Mouse (Mus musculus): ENCODE data around the gene Rps11. TPM values are rescaled to one million over a fixed set of nuclear protein-coding genes. Genes with fewer than 3 reads are reported as not detected.
"Not testable (repeated sequence)": the region's sequence is repeated elsewhere in the genome, so short reads cannot be mapped to it uniquely, and the experiment has no call there.

Gene Rps11
- polyA plus RNA-seq, 1 experiment from 2014 or later: 1,135 TPM

DNA sequence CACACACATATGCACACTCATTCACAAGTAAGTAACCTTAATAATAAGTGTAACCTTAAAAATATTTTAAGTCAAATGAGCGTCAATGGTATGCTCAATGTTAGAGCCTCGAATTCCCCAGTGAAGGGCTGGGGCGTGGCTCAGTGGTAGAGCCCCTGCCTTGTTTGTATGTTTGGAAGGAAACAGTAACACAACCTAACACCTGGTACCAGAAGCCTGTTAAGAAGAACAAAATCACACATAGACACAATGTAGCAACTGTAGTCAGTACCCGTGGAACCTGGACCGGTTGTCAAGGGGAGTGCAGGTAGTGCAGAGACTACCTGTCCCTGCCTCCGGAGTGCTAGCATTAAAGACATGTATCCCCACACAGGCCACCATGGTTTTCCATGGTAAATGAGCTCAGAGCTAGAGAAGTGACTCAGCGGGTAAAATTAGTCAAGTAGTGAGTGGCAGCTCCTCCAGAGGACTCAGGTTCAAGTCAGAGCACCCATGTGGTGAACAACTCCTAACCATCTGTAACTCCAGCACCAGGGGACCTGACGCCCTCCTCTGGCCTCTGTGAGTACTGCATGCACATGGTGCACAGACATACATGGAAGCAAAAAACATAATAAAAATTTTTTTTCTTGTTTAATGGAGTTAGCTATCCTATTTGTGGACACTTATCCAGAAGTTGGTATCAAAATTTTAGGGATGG lies 25.5 kb downstream of the Rps11 start:
- no peak overlapping the region for H3K27ac ChIP-seq
- 88% methylated on average over 8 of the region's 8 CpGs for WGBS
- H3K27me3 ChIP-seq: no peaks in the 10 kb centered on the region
- H3K4me3 ChIP-seq: no peak overlapping the region
- ATAC-seq (ENCODE audit: low FRiP score): no peak
- H3K9ac ChIP-seq: no peak overlapping the region
- no peaks in the 10 kb centered on the region for H3K9me3 ChIP-seq (replicated peaks)
- no peaks in the 10 kb centered on the region for H3K4me1 ChIP-seq
- no peak overlapping the region for H3K4me2 ChIP-seq (replicated peaks)
- no peaks in the 10 kb centered on the region for H3K36me3 ChIP-seq

DNA sequence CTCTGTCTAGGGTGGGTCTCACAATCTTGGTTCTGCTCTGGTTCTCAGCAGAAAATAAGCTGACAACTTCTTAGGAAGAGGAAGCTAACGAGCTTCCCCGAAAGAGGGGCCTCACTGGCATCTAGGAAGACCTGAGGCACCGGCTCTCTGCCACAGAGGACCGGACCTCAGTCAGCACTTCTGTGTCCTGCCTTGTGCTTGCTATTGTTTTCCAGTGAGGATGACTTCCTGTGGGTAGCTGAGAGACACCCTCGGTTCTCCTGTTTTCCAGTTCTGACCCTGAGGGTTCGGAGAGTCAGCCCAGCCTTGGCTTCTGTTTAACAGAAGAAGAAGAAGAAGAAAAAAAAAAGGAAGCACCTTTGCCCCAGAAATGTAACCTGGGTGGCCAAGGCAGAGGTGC lies 26.8 kb downstream of the Rps11 start:
- Histone ChIP-seq H3K4me2 (replicated peaks) (no peak overlapping the region), H3K4me1 (peaks cover 7% of the 10 kb centered on the region), H3K36me3 (no peaks in the 10 kb centered on the region), H3K9me3 (replicated peaks) (no peaks in the 10 kb centered on the region), H3K27ac (no peak overlapping the region), H3K27me3 (no peaks in the 10 kb centered on the region), H3K9ac (no peak overlapping the region), H3K4me3 (no peak overlapping the region)
- WGBS: 72% methylated on average over 6 of the region's 6 CpGs
- ATAC-seq (ENCODE audit: low FRiP score): no peak

DNA sequence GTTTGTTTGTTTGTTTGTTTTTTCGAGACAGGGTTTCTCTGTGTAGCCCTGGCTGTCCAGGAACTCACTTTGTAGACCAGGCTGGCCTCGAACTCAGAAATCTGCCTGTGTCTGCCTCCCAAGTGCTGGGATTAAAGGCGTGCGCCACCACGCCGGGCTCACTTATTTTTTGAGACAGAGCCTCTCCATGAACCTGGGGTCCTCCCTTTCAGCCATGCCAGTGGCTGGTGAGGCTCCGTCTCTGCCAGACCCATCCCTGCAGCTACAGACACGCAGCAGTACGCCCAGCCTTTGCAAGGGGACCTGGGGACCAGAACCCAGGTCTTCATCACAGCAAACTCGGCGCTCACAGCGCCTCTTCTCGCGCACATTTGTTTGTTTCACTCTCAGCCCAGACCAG lies 28.3 kb downstream of the Rps11 start:
- ATAC-seq (ENCODE audit: low FRiP score): not testable (repeated sequence)
- H3K4me1 ChIP-seq: peaks cover 16% of the 10 kb centered on the region

DNA sequence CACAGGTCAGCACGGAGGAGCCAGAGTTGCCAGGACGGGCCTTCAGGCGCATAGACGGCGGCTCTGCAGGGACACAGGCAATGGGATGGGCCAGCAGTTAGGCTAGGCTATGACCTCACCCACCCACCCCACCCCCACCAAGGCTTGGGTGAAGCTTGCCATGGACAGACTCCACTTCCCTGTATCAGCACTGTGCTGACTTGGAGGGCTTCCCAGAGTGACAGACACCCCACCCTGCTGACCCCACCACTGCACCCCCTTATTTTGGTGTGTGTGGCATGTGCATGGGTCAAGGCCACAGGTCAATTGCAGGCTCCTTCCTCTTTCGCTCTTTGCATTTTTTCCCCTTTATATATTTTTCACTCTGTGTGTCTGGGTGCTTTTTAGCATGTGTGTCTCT lies 28.9 kb downstream of the Rps11 start:
- no peak for ATAC-seq (ENCODE audit: low FRiP score)
- Histone ChIP-seq H3K4me2 (replicated peaks) (no peak overlapping the region), H3K9ac (no peak overlapping the region), H3K27ac (no peak overlapping the region), H3K4me1 (peaks cover 19% of the 10 kb centered on the region), H3K9me3 (replicated peaks) (no peaks in the 10 kb centered on the region), H3K4me3 (no peak overlapping the region), H3K36me3 (no peaks in the 10 kb centered on the region), H3K27me3 (peaks cover 3% of the 10 kb centered on the region; the same call in 1 of the 2 replicates)
- 82% methylated on average over 6 of the region's 6 CpGs for WGBS

More for the DNA sequence above, 28.3 kb downstream of the Rps11 start:
- H3K4me2 ChIP-seq (replicated peaks); H3K9me3 ChIP-seq (replicated peaks); H3K27ac ChIP-seq; H3K27me3 ChIP-seq; H3K36me3 ChIP-seq; H3K4me3 ChIP-seq; H3K9ac ChIP-seq: not testable (repeated sequence)
- 94% methylated on average over 14 of the region's 14 CpGs for WGBS

DNA sequence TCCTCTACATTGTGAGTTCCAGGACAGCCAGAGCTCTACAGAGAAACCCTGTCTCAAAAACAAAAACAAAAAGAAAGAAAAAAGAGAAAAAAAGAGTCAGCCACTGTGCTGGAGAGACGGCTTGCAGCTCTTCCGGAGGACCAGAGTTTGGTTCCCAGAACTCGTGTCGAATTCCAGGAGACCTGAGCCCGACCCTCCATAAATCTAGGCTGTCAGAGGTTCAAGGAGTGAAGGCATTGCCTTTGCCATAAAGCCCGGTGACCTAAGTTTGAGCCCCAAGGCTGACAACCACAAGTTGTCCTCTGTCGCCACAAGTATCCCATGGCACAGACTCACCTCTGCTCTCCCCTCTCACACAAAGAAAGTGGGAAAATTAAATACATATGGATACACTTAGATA lies 30.1 kb downstream of the Rps11 start:
- H3K4me2 ChIP-seq (replicated peaks): no peak overlapping the region
- no peak overlapping the region for H3K27ac ChIP-seq
- no peaks in the 10 kb centered on the region for H3K36me3 ChIP-seq
- H3K9ac ChIP-seq: no peak overlapping the region
- WGBS: 55% methylated on average over 7 of the region's 7 CpGs
- peaks cover 19% of the 10 kb centered on the region for H3K4me1 ChIP-seq
- peaks cover 3% of the 10 kb centered on the region; the same call in 1 of the 2 replicates for H3K27me3 ChIP-seq
- no peak for ATAC-seq (ENCODE audit: low FRiP score)
- no peak overlapping the region for H3K4me3 ChIP-seq
- H3K9me3 ChIP-seq (replicated peaks): no peaks in the 10 kb centered on the region

DNA sequence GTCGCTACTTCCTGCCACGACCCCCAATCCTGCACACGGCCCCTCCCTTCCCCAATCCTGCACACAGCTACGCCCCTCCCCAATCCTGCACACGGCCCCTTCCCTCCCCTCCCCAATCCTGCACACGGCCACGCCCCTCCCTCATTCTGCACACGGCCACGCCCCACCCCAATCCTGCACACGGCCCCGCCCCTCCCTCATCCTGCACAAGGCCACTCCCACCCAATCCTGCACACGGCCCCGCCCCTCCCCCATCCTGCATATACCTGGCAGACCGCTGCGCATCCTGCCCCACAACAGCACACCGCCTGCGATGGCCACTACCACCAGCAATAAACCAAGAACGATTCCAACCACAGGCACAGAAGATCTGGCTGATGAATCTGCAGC lies 30.7 kb downstream of the Rps11 start:
- Histone ChIP-seq H3K4me2 (replicated peaks) (no peak overlapping the region; the same call in 1 of the 2 replicates), H3K4me3 (no peak overlapping the region), H3K4me1 (peaks cover 19% of the 10 kb centered on the region), H3K36me3 (peaks cover under 1% of the 10 kb centered on the region; the same call in 1 of the 2 replicates), H3K9me3 (replicated peaks) (no peaks in the 10 kb centered on the region), H3K27me3 (peaks cover 3% of the 10 kb centered on the region; the same call in 1 of the 2 replicates), H3K9ac (no peak overlapping the region), H3K27ac (peak overlapping the region; percentile 40; the same call in 1 of the 2 replicates)
- no peak for ATAC-seq (ENCODE audit: low FRiP score)
- WGBS: 28% methylated on average over 17 of the region's 18 CpGs

- peaks cover 19% of the 10 kb centered on the region for H3K4me1 ChIP-seq
- H3K36me3 ChIP-seq: peaks cover 5% of the 10 kb centered on the region; the same call in 1 of the 2 replicates
- ATAC-seq (ENCODE audit: low FRiP score): no peak
- no peak overlapping the region for H3K9ac ChIP-seq
- no peaks in the 10 kb centered on the region for H3K9me3 ChIP-seq (replicated peaks)
- H3K27me3 ChIP-seq: peaks cover 3% of the 10 kb centered on the region; the same call in 1 of the 2 replicates
- H3K4me3 ChIP-seq: no peak overlapping the region
- H3K4me2 ChIP-seq (replicated peaks): no peak overlapping the region
- peak overlapping the region; percentile 40 for H3K27ac ChIP-seq
- 55% methylated on average over 12 of the region's 12 CpGs for WGBS
Observed at GRCm38 (mm10) chr7:45092828-45093515, 31.3 kb downstream of the Rps11 start.

DNA sequence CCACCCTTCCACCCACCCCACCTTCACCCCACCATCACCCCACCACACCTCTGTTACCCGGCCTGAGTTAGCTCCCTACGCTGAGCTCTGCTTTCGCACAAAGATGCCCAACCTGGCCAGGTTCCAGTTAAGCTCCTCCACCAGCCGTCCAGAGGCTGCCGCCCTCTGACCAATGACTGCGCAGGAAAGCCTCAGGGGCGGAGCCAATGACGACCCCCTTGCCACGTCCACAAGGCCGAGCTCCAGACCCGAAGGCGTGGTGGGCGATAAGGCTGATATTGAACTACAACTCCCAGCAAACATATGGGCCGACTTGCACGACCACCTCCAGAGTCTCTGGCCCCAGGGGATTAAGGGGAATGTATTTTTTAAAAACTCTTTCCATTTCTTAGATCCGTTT lies 32.2 kb downstream of the Rps11 start, which contains the start of gene Rcn3:
TSS of gene Rcn3 (minus strand) at position 174 of the 400 bp plus-strand sequence.
- peak within 1 kb of the TSS; percentile 63 for H3K4me2 ChIP-seq (replicated peaks)
- 0% methylated on average over 16 of the region's 16 CpGs for WGBS
- peak; percentile 91 for ATAC-seq (ENCODE audit: low FRiP score)
- peaks cover 19% of the 10 kb centered on the region for H3K4me1 ChIP-seq
- H3K9me3 ChIP-seq (replicated peaks): no peaks in the 10 kb centered on the region
- peaks cover 3% of the 10 kb centered on the region; the same call in 1 of the 2 replicates for H3K27me3 ChIP-seq
- peak within 1 kb of the TSS; percentile 60 for H3K27ac ChIP-seq
- H3K9ac ChIP-seq: peak within 1 kb of the TSS; percentile 60
- peaks cover 15% of the 10 kb centered on the region for H3K36me3 ChIP-seq
- H3K4me3 ChIP-seq: peak within 1 kb of the TSS; percentile 48

DNA sequence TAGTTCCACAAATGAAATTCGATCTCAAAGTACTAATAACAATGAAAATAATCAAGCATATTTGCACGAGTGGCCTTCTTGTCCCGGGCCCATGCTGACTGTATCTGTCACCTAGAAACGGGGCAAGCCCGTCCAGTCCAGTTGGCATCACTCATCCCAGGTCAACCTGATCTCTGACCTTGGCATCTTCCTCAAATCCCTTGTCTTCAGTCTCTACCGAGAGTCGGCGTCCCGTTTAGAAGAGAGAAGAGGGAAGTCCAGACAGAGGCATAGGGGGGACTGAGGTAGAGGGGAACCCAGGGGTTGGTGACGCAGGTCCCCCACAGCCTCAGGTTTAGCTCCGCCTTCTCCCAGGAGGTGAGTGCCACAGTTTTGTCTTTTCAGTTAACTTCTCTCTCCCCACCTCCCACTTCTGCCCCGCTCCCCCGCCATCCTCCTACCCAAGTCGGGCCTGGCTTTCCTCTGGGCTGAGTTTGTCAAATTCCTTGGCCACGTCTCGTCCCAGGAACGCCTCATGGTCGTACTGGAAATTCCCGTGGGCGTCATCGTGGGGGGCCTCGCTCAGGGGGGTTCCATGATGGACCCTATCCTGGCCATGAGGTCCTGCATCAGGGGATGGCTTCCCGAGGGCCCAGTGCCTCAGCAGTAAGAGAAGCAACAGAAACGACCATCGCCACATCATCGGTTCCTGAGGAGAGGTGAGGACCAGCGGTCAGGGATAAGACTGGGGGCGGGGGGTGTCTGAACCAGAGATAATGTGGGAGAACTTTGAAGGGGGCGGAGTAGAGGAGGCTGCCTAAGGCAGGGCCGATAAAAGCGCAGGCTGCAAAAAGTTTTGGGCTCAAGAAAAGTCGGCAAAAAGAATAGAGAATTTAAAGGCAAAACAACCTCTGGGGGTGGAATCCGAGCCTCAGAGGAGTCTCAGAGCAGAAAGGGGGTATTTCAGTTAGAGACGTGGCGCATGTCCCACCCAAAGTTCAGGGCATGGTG lies 32.9 kb downstream of the Rps11 start:
- peaks cover 22% of the 10 kb centered on the region for H3K36me3 ChIP-seq
- ATAC-seq (ENCODE audit: low FRiP score): peak; percentile 59
- peak overlapping the region; percentile 60 for H3K9ac ChIP-seq
- H3K27me3 ChIP-seq: peaks cover 3% of the 10 kb centered on the region; the same call in 1 of the 2 replicates
- no peaks in the 10 kb centered on the region for H3K9me3 ChIP-seq (replicated peaks)
- peaks cover 19% of the 10 kb centered on the region for H3K4me1 ChIP-seq
- peak overlapping the region; percentile 48 for H3K4me3 ChIP-seq
- WGBS: 11% methylated on average over 35 of the region's 35 CpGs
- H3K27ac ChIP-seq: peak overlapping the region; percentile 60; the same call in 1 of the 2 replicates
- peak overlapping the region; percentile 63 for H3K4me2 ChIP-seq (replicated peaks)

GRCm38 (mm10) chr7:45090251-45090977 lies 33.8 kb downstream of the Rps11 start:
- H3K36me3 ChIP-seq: peaks cover 28% of the 10 kb centered on the region
- 80% methylated on average over 13 of the region's 13 CpGs for WGBS
- no peak overlapping the region for H3K27ac ChIP-seq
- H3K4me1 ChIP-seq: peaks cover 19% of the 10 kb centered on the region
- no peak for ATAC-seq (ENCODE audit: low FRiP score)
- H3K4me2 ChIP-seq (replicated peaks): peak overlapping the region; percentile 63
- H3K9me3 ChIP-seq (replicated peaks): no peaks in the 10 kb centered on the region
- H3K9ac ChIP-seq: no peak overlapping the region
- H3K4me3 ChIP-seq: no peak overlapping the region
- peaks cover 3% of the 10 kb centered on the region; the same call in 1 of the 2 replicates for H3K27me3 ChIP-seq

GRCm38 (mm10) chr7:45088597-45088996 lies 35.6 kb downstream of the Rps11 start:
- whole genome bisulfite sequencing: 97% methylated on average over 17 of the region's 17 CpGs
- peaks cover 3% of the 10 kb centered on the region; the same call in 1 of the 2 replicates for H3K27me3 ChIP-seq
- no peak overlapping the region for H3K27ac ChIP-seq
- no peak overlapping the region for H3K9ac ChIP-seq
- no peaks in the 10 kb centered on the region for H3K9me3 ChIP-seq (replicated peaks)
- peaks cover 19% of the 10 kb centered on the region for H3K4me1 ChIP-seq
- no peak for ATAC-seq (ENCODE audit: low FRiP score)
- no peak overlapping the region for H3K4me2 ChIP-seq (replicated peaks)
- peaks cover 35% of the 10 kb centered on the region for H3K36me3 ChIP-seq
- no peak overlapping the region for H3K4me3 ChIP-seq
